Mouse (Mus musculus) heart, adult 2 months (tissue): ENCODE data around the gene Fam189a2.

ENCODE experiments used
- CTCF ChIP-seq: fragments of 200-600 bp; IDR thresholded peaks from 2 replicates; pipeline ENCODE4 v1.8.1; 2022; ENCODE audit warnings: antibody characterized with exemption, mild to moderate bottlenecking, moderate library complexity
- EP300 ChIP-seq: fragments of 200-500 bp; IDR thresholded peaks from 2 replicates; pipeline ENCODE4 v1.6.1; 2011; ENCODE audit warnings: low read depth, low read length, control low read depth; ENCODE audit not compliant: insufficient read depth
- POLR2A ChIP-seq: fragments of 200-500 bp; IDR thresholded peaks from 2 replicates; pipeline ENCODE4 v1.6.1; 2011; ENCODE audit warnings: mild to moderate bottlenecking, low read depth, low read length, control low read depth; ENCODE audit not compliant: insufficient read depth

- TF ChIP-seq POLR2A: no peak
- no peak for TF ChIP-seq CTCF
- TF ChIP-seq EP300: no peak
Measured at GRCm38 (mm10) chr19:23941422-23941949, 89.3 kb downstream of the Fam189a2 start.
